7 mouse cellular contexts compared by ENCODE assay signal in genomic region chrX:13242320-13243096, GRCm38 (mm10). TPM values are rescaled to one million over a fixed set of nuclear protein-coding genes. Genes with fewer than 3 reads are reported as not detected.
DNase-seq lines count a peak whose midpoint lies in the region; ATAC-seq lines count a peak whose summit lies in the region.

No protein-coding gene starts in this region.

- peak; percentile 88 for ATAC-seq in intestine, embryonic 16.5 days

- WGBS in intestine, embryonic 16.5 days = 8% methylated on average over 24 of the region's 24 CpGs
- 20% methylated on average over 24 of the region's 24 CpGs for WGBS in midbrain, embryonic 10.5 days

- intact Hi-C loops in gastrocnemius, postnatal 36 days (cut with DNase I) = loop anchor here (2.0 kb wide), 1 partner anchor 36 kb away; no protein-coding TSS in a partner anchor
- intact Hi-C loops in left cerebral cortex, postnatal 36 days (cut with DNase I) = loop anchor here (1.0 to 5.0 kb wide), 2 partner anchors 38 to 105 kb away; partner anchors contain the start of gene Ddx3x

- H3K4me2 ChIP-seq in intestine, embryonic 16.5 days (ENCODE audit: low read depth, low read length) = peak overlapping the region; percentile 56

- no peaks in the 10 kb centered on the region for H3K9me3 ChIP-seq in intestine, embryonic 16.5 days (ENCODE audit: control insufficient read depth, low read length)
- H3K9me3 ChIP-seq in midbrain, embryonic 10.5 days (replicated peaks) = no peaks in the 10 kb centered on the region

- H3K36me3 ChIP-seq in intestine, embryonic 16.5 days (ENCODE audit: control insufficient read depth, insufficient read depth, low read length) = no peaks in the 10 kb centered on the region
- no peaks in the 10 kb centered on the region for H3K36me3 ChIP-seq in midbrain, embryonic 10.5 days

- H3K9ac ChIP-seq in intestine, embryonic 16.5 days (ENCODE audit: low read depth, low read length) = peak overlapping the region; percentile 74

- peak; percentile 65 to 70 for DNase-seq in adrenal gland, adult 18-20 months (ENCODE audit: low spot score in 2 of 2)
- DNase-seq in embryo, embryonic 11.5 days (ENCODE audit: low read depth, low spot score) = peak; percentile 82
- DNase-seq in gastrocnemius, postnatal 36 days = peak; percentile 75 to 77
- peak; percentile 64 to 75 for DNase-seq in left cerebral cortex, postnatal 36 days (ENCODE audit: low spot score in 2 of 2)
- DNase-seq in midbrain, embryonic 10.5 days (ENCODE audit: low spot score) = peak; percentile 85
- DNase-seq in skeletal muscle tissue, adult 2 months (ENCODE audit: low read depth, low spot score) = peak; percentile 86

- H3K27me3 ChIP-seq in intestine, embryonic 16.5 days (replicated peaks; ENCODE audit: control insufficient read depth, insufficient read depth, low read length) = peaks cover 2% of the 10 kb centered on the region; the same call in 1 of the 2 replicates
- H3K27me3 ChIP-seq in midbrain, embryonic 10.5 days (ENCODE audit: low read depth, poor library complexity, severe bottlenecking) = peaks cover 100% of the 10 kb centered on the region

- no peaks in the 10 kb centered on the region for H3K4me1 ChIP-seq in intestine, embryonic 16.5 days (ENCODE audit: control insufficient read depth, insufficient read depth, low read length)
- peaks cover 26% of the 10 kb centered on the region for H3K4me1 ChIP-seq in midbrain, embryonic 10.5 days

- peak overlapping the region; percentile 94 for H3K27ac ChIP-seq in intestine, embryonic 16.5 days (ENCODE audit: low read length)
- peak overlapping the region; percentile 94 for H3K27ac ChIP-seq in midbrain, embryonic 10.5 days (replicated peaks)

- H3K4me3 ChIP-seq in intestine, embryonic 16.5 days (ENCODE audit: low read length) = peak overlapping the region; percentile 46
- peak overlapping the region; percentile 52 for H3K4me3 ChIP-seq in midbrain, embryonic 10.5 days

RNA-seq across cellular contexts. Expression of gene Ddx3x, which starts 38.3 kb away (rescaled TPM):
- 100 to 1,000 TPM; 276 to 511 TPM for total RNA-seq in adrenal gland, adult 18-20 months (2021)
- 100 to 1,000 TPM in 1 of 2 experiments, 10 to 100 TPM in 1; 91.8 to 165 TPM for total RNA-seq in gastrocnemius, postnatal 36 days (2021)
- polyA plus RNA-seq in intestine, embryonic 16.5 days (2015; fragmentation: Nextera tagmentation; extraction: Ambion mirVana) = 101 and 103 TPM in 2 replicates
- total RNA-seq in left cerebral cortex, postnatal 36 days (2021) = 100 to 1,000 TPM; 154 to 194 TPM
- 148 and 156 TPM in 2 replicates for polyA plus RNA-seq in midbrain, embryonic 10.5 days (2016; fragmentation: Nextera tagmentation; extraction: Ambion mirVana)

Comparison
In these comparisons a context has a peak if more than half of its experiments do, and no peak if none do; other contexts are left out.
1. Peak in every context shown above with its lines: DNase-seq, ATAC-seq, H3K4me3 ChIP-seq and H3K27ac ChIP-seq.